Mouse (Mus musculus) cerebellum, adult 2 months (tissue): ENCODE measurements around the gene Tfcp2l1. TPM values are rescaled to one million over a fixed set of nuclear protein-coding genes. Genes with fewer than 3 reads are reported as not detected.

Experiments
- DNase-seq, 2 experiments: peaks; one replicate each; pipeline ENCODE4 v3.0.0; 2021
- H3K27ac ChIP-seq: fragments of 200-500 bp; 2 replicates; pipeline ENCODE4 v1.5.1; 2012; ENCODE audit warnings: low read length, control low read depth, inconsistent platforms; ENCODE audit not compliant: insufficient read depth
- H3K27me3 ChIP-seq: fragments of 200-500 bp; 2 replicates; pipeline ENCODE4 v1.6.1; 2012; ENCODE audit warnings: inconsistent platforms, mild to moderate bottlenecking, low read length, moderate library complexity; ENCODE audit not compliant: control insufficient read depth, insufficient read depth
- H3K4me1 ChIP-seq: fragments of 200-500 bp; 2 replicates; pipeline ENCODE4 v1.6.1; 2011; ENCODE audit warnings: low read length; ENCODE audit not compliant: control insufficient read depth, insufficient read depth
- H3K4me3 ChIP-seq: fragments of 200-500 bp; replicated peaks from 2 replicates; pipeline ENCODE3; 2011; ENCODE audit warnings: mild to moderate bottlenecking, low read depth, low read length, control low read depth; ENCODE audit not compliant: insufficient read depth
- CTCF ChIP-seq: fragments of 200-500 bp; IDR thresholded peaks from 2 replicates; pipeline ENCODE4 v1.5.1; 2011; ENCODE audit warnings: low read depth, mild to moderate bottlenecking, control low read depth, low read length, moderate library complexity, borderline replicate concordance; ENCODE audit not compliant: insufficient read depth
- POLR2A ChIP-seq: fragments of 200-500 bp; IDR thresholded peaks from 2 replicates; pipeline ENCODE4 v1.6.1; 2011; ENCODE audit warnings: low read length, control low read depth, borderline replicate concordance; ENCODE audit not compliant: insufficient read depth
- WGBS: fragments of 180-500 bp; shearing (Covaris S2); methylation state at CpG from one replicate; pipeline ENCODE4 v1.1.7; 2018; 5-methylcytosine and 5-hydroxymethylcytosine counted together
- polyA plus RNA-seq: library from polyadenylated mRNA; depleted of rRNA; stranded (reverse); fragments of >200 nt; gene quantifications from 2 replicates; pipeline ENCODE4 v1.2.3, GENCODE M21; 2012

Tfcp2l1 gene
- polyA plus RNA-seq, 1 experiment: 0.08 TPM

GRCm38 (mm10) chr1:118642296-118642999 is 14.7 kb downstream of the Tfcp2l1 start:
- 77% methylated on average over 2 of the region's 2 CpGs for WGBS
- no peak for DNase-seq
- Histone ChIP-seq H3K4me1 (no peaks in the 10 kb centered on the region), H3K4me3 (no peak overlapping the region), H3K27ac (no peak overlapping the region), H3K27me3 (no peaks in the 10 kb centered on the region)
- TF ChIP-seq CTCF: no peak
- TF ChIP-seq POLR2A: no peak

GRCm38 (mm10) chr1:118643138-118643979 is 15.6 kb downstream of the Tfcp2l1 start:
- H3K27me3 ChIP-seq: no peaks in the 10 kb centered on the region
- no peak overlapping the region for H3K4me3 ChIP-seq
- 47% methylated on average over 9 of the region's 9 CpGs for WGBS
- DNase-seq: no peak
- no peak overlapping the region for H3K27ac ChIP-seq
- H3K4me1 ChIP-seq: no peaks in the 10 kb centered on the region
- TF ChIP-seq POLR2A: no peak
- TF ChIP-seq CTCF: no peak

- Histone ChIP-seq H3K27me3 (no peaks in the 10 kb centered on the region; the same call in 1 of the 2 replicates), H3K4me3 (no peak overlapping the region), H3K27ac (no peak overlapping the region), H3K4me1 (peaks cover 4% of the 10 kb centered on the region; the same call in 1 of the 2 replicates)
- TF ChIP-seq POLR2A: no peak
- no peak for TF ChIP-seq CTCF
- no peak for DNase-seq
- 74% methylated on average over 4 of the region's 4 CpGs for WGBS
These were observed 18.0 kb downstream of the Tfcp2l1 start for GRCm38 (mm10) chr1:118645701-118646100.

GRCm38 (mm10) chr1:118648015-118648414 is 20.3 kb downstream of the Tfcp2l1 start:
- H3K27ac ChIP-seq: no peak overlapping the region
- WGBS: 75% methylated on average over 3 of the region's 3 CpGs
- H3K4me3 ChIP-seq: no peak overlapping the region
- TF ChIP-seq CTCF (no peak), POLR2A (no peak)
- no peaks in the 10 kb centered on the region; the same call in 1 of the 2 replicates for H3K27me3 ChIP-seq
- no peak for DNase-seq
- H3K4me1 ChIP-seq: peaks cover 4% of the 10 kb centered on the region; the same call in 1 of the 2 replicates

GRCm38 (mm10) chr1:118649933-118650770 is 22.4 kb downstream of the Tfcp2l1 start:
- 32% methylated on average over 9 of the region's 9 CpGs for WGBS
- Histone ChIP-seq H3K27me3 (no peaks in the 10 kb centered on the region; the same call in 1 of the 2 replicates), H3K4me1 (peaks cover 4% of the 10 kb centered on the region; the same call in 1 of the 2 replicates), H3K4me3 (no peak overlapping the region), H3K27ac (no peak overlapping the region)
- TF ChIP-seq POLR2A (no peak), CTCF (no peak)
- DNase-seq: no peak

GRCm38 (mm10) chr1:118650771-118651080 is 23.0 kb downstream of the Tfcp2l1 start:
- H3K4me3 ChIP-seq: no peak overlapping the region
- no peak overlapping the region for H3K27ac ChIP-seq
- no peak for DNase-seq
- peaks cover 4% of the 10 kb centered on the region; the same call in 1 of the 2 replicates for H3K4me1 ChIP-seq
- no peak for TF ChIP-seq POLR2A
- 29% methylated on average over 3 of the region's 3 CpGs for WGBS
- no peaks in the 10 kb centered on the region; the same call in 1 of the 2 replicates for H3K27me3 ChIP-seq

GRCm38 (mm10) chr1:118658716-118659115 is 31.0 kb downstream of the Tfcp2l1 start:
- no peaks in the 10 kb centered on the region for H3K27me3 ChIP-seq
- WGBS: 78% methylated on average over 6 of the region's 6 CpGs
- H3K4me1 ChIP-seq: no peaks in the 10 kb centered on the region
- H3K4me3 ChIP-seq: no peak overlapping the region
- no peak overlapping the region for H3K27ac ChIP-seq
- no peak for DNase-seq
- TF ChIP-seq CTCF: no peak
- no peak for TF ChIP-seq POLR2A
